Mouse (Mus musculus) stomach, embryonic 14.5 days (tissue): Measurements from ENCODE around the gene Olfr510. TPM values are rescaled to one million over a fixed set of nuclear protein-coding genes. Genes with fewer than 3 reads are reported as not detected.

ENCODE experiments used
- polyA plus RNA-seq: library from polyadenylated mRNA; unstranded; fragments of >200 nt; fragmentation: Nextera tagmentation; extraction: Ambion mirVana; gene quantifications from 2 replicates; pipeline ENCODE4 v1.2.1, GENCODE M21; 2014

Gene Olfr510
- polyA plus RNA-seq, 1 experiment from 2014 or later, result not detected

Other genes starting within 250 kb of the Olfr510 start
- not detected in 2 replicates for gene Olfr497, start 246.0 kb upstream of the Olfr510 start, polyA plus RNA-seq
- gene Olfr498, start 201.1 kb upstream of the Olfr510 start, polyA plus RNA-seq, result not detected in 2 replicates
- not detected in 2 replicates for gene Olfr502, start 141.4 kb upstream of the Olfr510 start, polyA plus RNA-seq
- gene Olfr503, start 121.9 kb upstream of the Olfr510 start, polyA plus RNA-seq, result not detected in 2 replicates
- not detected in 2 replicates for gene Olfr504, start 100.6 kb upstream of the Olfr510 start, polyA plus RNA-seq
- gene Olfr506, start 55.6 kb upstream of the Olfr510 start, polyA plus RNA-seq, result 0.07 TPM in 1 of 2 replicates, not detected in the other
- gene Olfr507, start 44.6 kb upstream of the Olfr510 start, polyA plus RNA-seq, result not detected in 2 replicates
- not detected in 2 replicates for gene Olfr508, start 36.4 kb upstream of the Olfr510 start, polyA plus RNA-seq
- not detected in 2 replicates for gene Olfr509, start 14.5 kb upstream of the Olfr510 start, polyA plus RNA-seq
- gene Olfr512, start 46.9 kb downstream of the Olfr510 start, polyA plus RNA-seq, result not detected in 2 replicates
- gene Olfr513, start 84.6 kb downstream of the Olfr510 start, polyA plus RNA-seq, result not detected in 2 replicates
- not detected in 2 replicates for gene Olfr514, start 159.6 kb downstream of the Olfr510 start, polyA plus RNA-seq
- not detected in 2 replicates for gene Olfr516, start 184.1 kb downstream of the Olfr510 start, polyA plus RNA-seq
- not detected in 2 replicates for gene Olfr517, start 206.0 kb downstream of the Olfr510 start, polyA plus RNA-seq
- gene Olfr518, start 218.6 kb downstream of the Olfr510 start, polyA plus RNA-seq, result not detected in 2 replicates
- gene Olfr519, start 228.0 kb downstream of the Olfr510 start, polyA plus RNA-seq, result not detected in 2 replicates